Mouse (Mus musculus) lung, postnatal 25 days (tissue): Measurements from ENCODE around the gene Tas2r125.
"Not testable (repeated sequence)": the region's sequence is repeated elsewhere in the genome, so short reads cannot be mapped to it uniquely, and the experiment has no call there.

ENCODE experiments used
- DNase-seq: peaks from one replicate; pipeline ENCODE4 v3.0.0; 2022; ENCODE audit warnings: low spot score

The Tas2r125 gene

GRCm38 (mm10) chr6:132909351-132909750 is at the start of gene Tas2r125:
Gene Tas2r125 (plus strand): TSS chr6:132909651.
- DNase-seq = no peak

- no peak for DNase-seq
Measured at GRCm38 (mm10) chr6:132867708-132868107, 41.7 kb upstream of the Tas2r125 start, which contains the start of gene Tas2r110. Gene Tas2r110 (plus strand): TSS chr6:132868008.

- no peak for DNase-seq
Measured at GRCm38 (mm10) chr6:132892711-132893110, 16.7 kb upstream of the Tas2r125 start, which contains the start of gene Tas2r113. Gene Tas2r113 (plus strand): TSS chr6:132893011.

GRCm38 (mm10) chr6:132941376-132941775 is 31.9 kb downstream of the Tas2r125 start:
- DNase-seq = not testable (repeated sequence)

GRCm38 (mm10) chr6:132950802-132951201 is 41.4 kb downstream of the Tas2r125 start, which contains the start of gene Tas2r129:
Gene Tas2r129 (plus strand): TSS chr6:132951102.
- no peak for DNase-seq

- no peak for DNase-seq
Measured at GRCm38 (mm10) chr6:132957819-132958218, 48.4 kb downstream of the Tas2r125 start, which contains the start of gene Tas2r131. Gene Tas2r131 (minus strand): TSS chr6:132957919.
